Mouse (Mus musculus) 416B (cell line): ENCODE data around the gene Fam107b.
"Not testable (repeated sequence)": the region's sequence is repeated elsewhere in the genome, so short reads cannot be mapped to it uniquely, and the experiment has no call there.

ENCODE experiments used
- DNase-seq: peaks from one replicate; pipeline ENCODE4 v3.0.0; 2011; ENCODE audit warnings: low read depth

Gene Fam107b

GRCm38 (mm10) chr2:3658900-3659299 is 88.6 kb downstream of the Fam107b start:
- DNase-seq = peak; percentile 43

GRCm38 (mm10) chr2:3659300-3659910 is 89.1 kb downstream of the Fam107b start:
- peak; percentile 80 for DNase-seq

GRCm38 (mm10) chr2:3664086-3664485 is 93.8 kb downstream of the Fam107b start:
- DNase-seq = peak; percentile 97

- DNase-seq = peak; percentile 76
Measured at GRCm38 (mm10) chr2:3668682-3669081, 98.4 kb downstream of the Fam107b start.

GRCm38 (mm10) chr2:3669646-3670045 is 99.4 kb downstream of the Fam107b start:
- no peak for DNase-seq

- DNase-seq = no peak
Measured at GRCm38 (mm10) chr2:3672654-3673367, 102.5 kb downstream of the Fam107b start.

GRCm38 (mm10) chr2:3675481-3675880 is 105.2 kb downstream of the Fam107b start:
- DNase-seq = no peak

GRCm38 (mm10) chr2:3682699-3683098 is 112.4 kb downstream of the Fam107b start:
- no peak for DNase-seq

- DNase-seq = no peak
Measured at GRCm38 (mm10) chr2:3683343-3683742, 113.1 kb downstream of the Fam107b start.

GRCm38 (mm10) chr2:3683751-3684229 is 113.5 kb downstream of the Fam107b start:
- DNase-seq = no peak

- DNase-seq = no peak
Measured at GRCm38 (mm10) chr2:3690221-3690620, 119.9 kb downstream of the Fam107b start.

GRCm38 (mm10) chr2:3692833-3693232 is 122.5 kb downstream of the Fam107b start:
- no peak for DNase-seq

- DNase-seq = no peak
Measured at GRCm38 (mm10) chr2:3695900-3696299, 125.6 kb downstream of the Fam107b start.

- DNase-seq = no peak
Measured at GRCm38 (mm10) chr2:3700368-3700767, 130.1 kb downstream of the Fam107b start.

- DNase-seq = no peak
Measured at GRCm38 (mm10) chr2:3702640-3703190, 132.4 kb downstream of the Fam107b start.

- DNase-seq = peak; percentile 82
Measured at GRCm38 (mm10) chr2:3703806-3704205, 133.5 kb downstream of the Fam107b start.

- no peak for DNase-seq
Measured at GRCm38 (mm10) chr2:3704311-3705162, 134.2 kb downstream of the Fam107b start.

GRCm38 (mm10) chr2:3705283-3705682 is 135.0 kb downstream of the Fam107b start:
- DNase-seq = not testable (repeated sequence)

GRCm38 (mm10) chr2:3707236-3707635 is 136.9 kb downstream of the Fam107b start:
- DNase-seq = no peak

- DNase-seq = no peak
Measured at GRCm38 (mm10) chr2:3708621-3709020, 138.3 kb downstream of the Fam107b start.

- DNase-seq = no peak
Measured at GRCm38 (mm10) chr2:3709882-3710281, 139.6 kb downstream of the Fam107b start.

GRCm38 (mm10) chr2:3710521-3710920 is 140.2 kb downstream of the Fam107b start:
- DNase-seq = no peak
